Mouse (Mus musculus) kidney, postnatal 0 days (tissue): ENCODE measurements around the gene Zbtb21. TPM values are rescaled to one million over a fixed set of nuclear protein-coding genes. Genes with fewer than 3 reads are reported as not detected.
A peak's percentile ranks its signal among the peaks of the same experiment; 100 is the strongest.

Experiments used
- ATAC-seq: fragments of 200-750 bp; cut with Nextera tagmentation; replicated peaks from 2 replicates; pipeline ENCODE4 v1.8.0; 2017; ENCODE audit warnings: low read depth, moderate number of reproducible peaks, moderate TSS enrichment, moderate library complexity; ENCODE audit not compliant: low FRiP score
- DNase-seq: peaks from one replicate; pipeline ENCODE4 v3.0.0-alpha.2; 2016; ENCODE audit warnings: low spot score
- H3K27ac ChIP-seq: fragments of 300-500 bp; sonication (generic); 2 replicates; pipeline ENCODE4 v1.5.1; 2014; ENCODE audit warnings: mild to moderate bottlenecking
- H3K27me3 ChIP-seq: fragments of 300-500 bp; sonication (generic); 2 replicates; pipeline ENCODE4 v1.6.1; 2014; ENCODE audit warnings: low read length, mixed read lengths; ENCODE audit not compliant: insufficient read depth
- H3K36me3 ChIP-seq: fragments of 300-500 bp; sonication (generic); 2 replicates; pipeline ENCODE4 v1.6.1; 2014; ENCODE audit warnings: low read length, mixed read lengths; ENCODE audit not compliant: insufficient read depth
- H3K4me1 ChIP-seq: fragments of 300-500 bp; sonication (generic); replicated peaks from 2 replicates; pipeline ENCODE4 v1.6.1; 2014; ENCODE audit warnings: antibody characterized with exemption, low read length, mixed read lengths; ENCODE audit not compliant: insufficient read depth
- H3K4me2 ChIP-seq: fragments of 300-500 bp; sonication (generic); 2 replicates; pipeline ENCODE4 v1.6.1; 2014; ENCODE audit warnings: mild to moderate bottlenecking, low read length, moderate library complexity, mixed read lengths
- H3K4me3 ChIP-seq: fragments of 300-500 bp; sonication (generic); replicated peaks from 2 replicates; pipeline ENCODE4 v1.5.1; 2014; ENCODE audit warnings: low read depth, low read length
- H3K9ac ChIP-seq: fragments of 300-500 bp; sonication (generic); 2 replicates; pipeline ENCODE4 v1.6.1; 2014; ENCODE audit warnings: low read depth, low read length
- H3K9me3 ChIP-seq: fragments of 300-500 bp; sonication (generic); replicated peaks from 2 replicates; pipeline ENCODE4 v1.6.1; 2016; ENCODE audit warnings: low read length, inconsistent platforms, mixed read lengths
- CTCF ChIP-seq: IDR thresholded peaks from 2 replicates; pipeline ENCODE4 v1.5.1; 2016; ENCODE audit warnings: antibody characterized with exemption, low read depth, mild to moderate bottlenecking, moderate library complexity
- WGBS: fragments of 180-500 bp; shearing (Covaris S2); extraction: QIAGEN DNeasy Blood & Tissue Kit; methylation state at CpG from one replicate; pipeline ENCODE4 v1.1.7; 2014; 5-methylcytosine and 5-hydroxymethylcytosine counted together
- polyA plus RNA-seq: library from polyadenylated mRNA; unstranded; fragments of >200 nt; fragmentation: Nextera tagmentation; extraction: Ambion mirVana; gene quantifications from 2 replicates; pipeline ENCODE4 v1.2.1, GENCODE M21; 2015

Gene Zbtb21
- polyA plus RNA-seq, 1 experiment from 2014 or later, result 8.6 TPM

DNA sequence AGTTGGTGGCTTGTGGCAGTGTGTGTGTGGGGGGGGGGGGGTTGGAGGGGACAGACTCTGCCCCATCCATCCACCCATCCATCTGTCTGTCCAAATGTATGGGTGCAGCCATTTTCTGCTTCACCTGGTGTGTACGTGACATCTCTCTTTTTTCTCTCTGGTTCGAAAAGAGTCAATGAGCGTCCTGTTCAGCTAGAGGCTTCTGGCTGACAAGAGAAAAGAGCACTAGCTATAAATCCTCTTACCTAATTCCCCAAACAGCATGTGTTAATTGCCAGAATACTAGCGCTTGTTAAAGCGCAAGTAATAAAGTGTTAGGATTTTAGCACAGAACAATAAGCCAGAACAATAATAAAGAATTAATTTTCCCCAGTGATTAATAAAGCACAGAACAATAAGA lies 22.2 kb upstream of the Zbtb21 start:
- Histone ChIP-seq H3K9ac (no peak overlapping the region), H3K9me3 (no peaks in the 10 kb centered on the region), H3K4me3 (no peak overlapping the region), H3K4me1 (no peaks in the 10 kb centered on the region), H3K4me2 (no peak overlapping the region), H3K36me3 (no peaks in the 10 kb centered on the region), H3K27ac (no peak overlapping the region), H3K27me3 (no peaks in the 10 kb centered on the region)
- ATAC-seq, result no peak
- WGBS, result 36% methylated on average over 5 of the region's 5 CpGs
- DNase-seq, result no peak
- TF ChIP-seq CTCF, result no peak

DNA sequence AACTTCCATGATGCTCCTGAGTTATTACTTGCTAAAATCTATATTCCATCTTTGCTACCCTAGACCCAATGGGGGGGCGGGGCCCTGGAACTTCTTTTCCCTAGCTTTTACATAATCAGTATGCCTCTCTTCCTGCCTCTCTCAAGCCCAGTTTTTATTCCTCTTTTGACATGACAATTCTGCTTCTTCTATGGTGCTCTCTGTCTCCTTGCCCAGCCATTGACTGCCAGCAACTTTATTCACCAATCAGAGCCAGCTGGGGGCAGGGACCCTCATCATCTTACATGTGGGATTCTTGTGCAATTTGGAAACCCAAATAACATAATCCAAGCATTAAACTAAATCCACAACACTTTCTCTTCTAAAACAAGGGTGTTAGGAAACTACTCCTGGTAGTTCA lies 18.9 kb upstream of the Zbtb21 start:
- no peak for ATAC-seq
- Histone ChIP-seq H3K27me3 (no peaks in the 10 kb centered on the region), H3K9ac (no peak overlapping the region), H3K4me3 (no peak overlapping the region), H3K4me1 (no peaks in the 10 kb centered on the region), H3K9me3 (no peaks in the 10 kb centered on the region), H3K4me2 (no peak overlapping the region), H3K36me3 (no peaks in the 10 kb centered on the region), H3K27ac (no peak overlapping the region)
- WGBS, result 89% methylated on average over 1 of the region's 1 CpGs
- no peak for DNase-seq
- TF ChIP-seq CTCF, result no peak

DNA sequence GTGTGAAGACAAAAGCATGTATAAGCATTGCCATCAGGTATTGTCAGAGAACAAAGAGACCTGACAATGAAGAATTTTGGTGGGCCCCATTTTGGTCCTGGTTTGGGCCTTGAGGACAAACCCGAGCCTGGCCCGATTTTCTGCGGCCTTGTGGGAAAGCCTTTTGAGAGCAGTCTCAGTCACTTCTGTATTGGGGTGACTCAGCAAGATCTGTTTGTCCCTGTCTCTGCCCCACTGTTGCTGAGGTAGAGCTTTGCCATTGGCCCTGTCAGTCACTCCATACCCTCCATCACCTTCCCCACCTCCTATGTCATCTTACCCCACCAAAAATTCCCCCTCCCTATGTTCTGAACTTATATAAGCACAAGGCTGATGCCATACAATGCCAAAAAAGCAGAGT lies 15.3 kb upstream of the Zbtb21 start:
- Histone ChIP-seq H3K27ac (no peak overlapping the region), H3K36me3 (no peaks in the 10 kb centered on the region), H3K9me3 (no peaks in the 10 kb centered on the region), H3K9ac (no peak overlapping the region), H3K4me2 (no peak overlapping the region), H3K27me3 (no peaks in the 10 kb centered on the region), H3K4me3 (no peak overlapping the region), H3K4me1 (no peaks in the 10 kb centered on the region)
- ATAC-seq, result no peak
- WGBS, result 100% methylated on average over 3 of the region's 3 CpGs
- DNase-seq, result no peak
- no peak for TF ChIP-seq CTCF

DNA sequence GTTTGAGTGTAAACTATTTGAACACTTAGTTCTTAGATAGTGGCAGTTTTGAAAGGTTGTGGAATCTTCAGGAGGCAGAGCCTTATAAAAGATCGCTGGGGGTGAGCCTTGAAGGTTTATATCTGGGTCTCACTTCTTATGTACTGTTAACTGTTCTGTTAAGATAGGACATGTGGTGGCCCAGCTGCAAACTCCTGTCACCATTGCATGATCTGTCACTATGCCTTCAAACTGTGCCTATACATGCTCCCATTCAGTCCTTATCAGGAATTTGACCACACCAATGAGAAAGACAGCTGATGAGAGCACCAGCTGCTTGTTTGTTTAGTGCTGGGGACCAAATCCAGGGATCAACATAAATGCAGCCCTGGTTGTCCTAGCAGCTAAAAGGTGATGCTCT lies 14.9 kb upstream of the Zbtb21 start:
- H3K4me1 ChIP-seq, result no peaks in the 10 kb centered on the region
- no peak for TF ChIP-seq CTCF
- no peak overlapping the region for H3K9ac ChIP-seq
- no peak for DNase-seq
- H3K27ac ChIP-seq, result no peak overlapping the region
- no peak overlapping the region for H3K4me2 ChIP-seq
- no peaks in the 10 kb centered on the region for H3K36me3 ChIP-seq
- WGBS, result 79% methylated on average over 1 of the region's 1 CpGs
- H3K27me3 ChIP-seq, result no peaks in the 10 kb centered on the region
- no peak for ATAC-seq
- H3K9me3 ChIP-seq, result no peaks in the 10 kb centered on the region
- no peak overlapping the region for H3K4me3 ChIP-seq

DNA sequence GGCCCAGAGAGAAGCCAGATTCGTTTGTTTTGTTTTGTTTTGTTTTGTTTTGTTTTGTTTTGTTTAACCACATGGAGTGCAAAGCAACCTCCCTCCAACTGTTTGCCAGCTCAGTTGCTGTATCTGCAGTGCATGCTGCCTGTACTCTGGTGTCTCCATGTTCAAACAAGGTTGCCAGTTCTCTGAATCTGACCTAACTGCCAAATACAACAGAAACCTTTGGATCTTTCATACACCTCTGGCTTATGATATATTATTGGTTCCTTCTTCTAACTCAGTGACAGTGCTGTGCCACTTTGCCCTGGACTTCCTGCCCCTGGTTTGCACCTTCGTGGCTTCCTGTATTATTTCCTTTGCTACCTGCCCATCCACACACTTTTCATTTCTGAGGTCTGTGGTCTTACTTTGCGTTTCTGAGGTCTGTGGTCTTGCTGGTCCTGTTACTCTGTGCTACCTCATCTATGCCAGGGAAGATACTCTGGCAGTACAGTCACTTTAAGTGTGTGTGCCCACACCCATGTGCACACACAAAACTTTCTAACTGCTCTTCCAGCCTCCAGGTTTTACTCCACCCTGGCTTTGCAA lies 1.6 kb upstream of the Zbtb21 start:
- ATAC-seq (no peak), DNase-seq (no peak)
- no peak for TF ChIP-seq CTCF
- Histone ChIP-seq H3K4me1 (peaks cover 6% of the 10 kb centered on the region; the same call in 1 of the 2 replicates), H3K4me2 (no peak overlapping the region), H3K36me3 (no peaks in the 10 kb centered on the region), H3K9ac (no peak overlapping the region), H3K27ac (no peak overlapping the region), H3K9me3 (no peaks in the 10 kb centered on the region), H3K27me3 (no peaks in the 10 kb centered on the region), H3K4me3 (no peak overlapping the region)
- 78% methylated on average over 3 of the region's 3 CpGs for WGBS

DNA sequence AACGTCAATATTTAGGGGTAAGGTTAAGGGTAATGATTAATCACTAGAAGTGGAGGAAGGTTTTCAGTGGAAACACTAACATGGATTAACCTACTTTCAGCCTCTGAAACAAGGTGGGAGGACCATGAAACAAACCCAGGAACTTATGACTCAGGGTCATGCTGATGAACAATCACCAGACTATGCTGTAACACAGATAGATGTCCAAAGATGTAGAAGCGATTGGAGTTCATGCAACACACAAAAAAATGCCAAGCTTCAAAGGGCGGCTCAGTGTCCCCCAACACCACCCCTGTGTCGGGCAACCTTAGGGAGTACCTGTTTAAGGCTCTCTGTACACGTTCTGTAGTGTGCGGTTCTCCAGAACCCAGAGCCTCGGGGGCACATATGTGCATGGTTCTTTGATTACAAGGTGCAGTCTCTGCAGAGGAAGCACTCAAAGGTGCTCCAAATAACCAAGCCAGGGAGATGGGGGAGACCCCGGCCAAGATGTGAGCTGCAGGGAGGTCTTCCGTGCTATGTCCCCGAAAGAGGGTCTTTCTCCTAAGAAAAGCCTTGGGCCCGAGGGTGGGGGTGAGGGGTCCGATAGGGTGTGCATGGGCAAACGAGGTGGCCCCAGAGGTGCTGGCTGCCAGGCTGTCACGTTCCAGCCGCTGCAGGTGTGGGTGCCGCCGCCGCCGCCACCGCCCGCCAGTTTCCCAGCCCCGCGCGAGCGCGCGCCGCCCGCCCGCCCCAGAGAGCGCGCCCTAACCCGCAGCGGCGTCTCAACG lies 856 bp downstream of the Zbtb21 start:
- Histone ChIP-seq H3K9me3 (no peaks in the 10 kb centered on the region), H3K9ac (peak overlapping the region; percentile 86), H3K4me1 (peaks cover 6% of the 10 kb centered on the region; the same call in 1 of the 2 replicates), H3K36me3 (no peaks in the 10 kb centered on the region), H3K4me3 (peak overlapping the region; percentile 89), H3K4me2 (peak overlapping the region; percentile 74), H3K27me3 (no peaks in the 10 kb centered on the region), H3K27ac (peak overlapping the region; percentile 91)
- peak; percentile 12 for DNase-seq
- 4% methylated on average over 36 of the region's 36 CpGs for WGBS
- no peak for TF ChIP-seq CTCF
- no peak; the same call in 1 of the 2 replicates for ATAC-seq
